Mouse (Mus musculus): ENCODE measurements around the gene Gm49405.

Gm49405 gene

GRCm38 (mm10) chr19:3988066-3988465 lies 12.4 kb upstream of the Gm49405 start:
- no peak for DNase-seq (ENCODE audit: low spot score)

GRCm38 (mm10) chr19:3988750-3989149 lies 11.7 kb upstream of the Gm49405 start:
- DNase-seq (ENCODE audit: low spot score): no peak

- DNase-seq (ENCODE audit: low spot score): no peak
These were observed 9.6 kb upstream of the Gm49405 start for GRCm38 (mm10) chr19:3990804-3991203.

- no peak for DNase-seq (ENCODE audit: low spot score)
These were observed 8.9 kb upstream of the Gm49405 start for GRCm38 (mm10) chr19:3991562-3991961.

GRCm38 (mm10) chr19:3991966-3992365 lies 8.5 kb upstream of the Gm49405 start:
- DNase-seq (ENCODE audit: low spot score): no peak

- DNase-seq (ENCODE audit: low spot score): no peak
These were observed 8.0 kb upstream of the Gm49405 start, which contains the start of gene Tbx10 for GRCm38 (mm10) chr19:3992416-3992815. TSS of gene Tbx10 (plus strand) at chr19:3992752.

- DNase-seq (ENCODE audit: low spot score): no peak
These were observed 5.5 kb upstream of the Gm49405 start for GRCm38 (mm10) chr19:3994932-3995331.

- DNase-seq (ENCODE audit: low spot score): no peak
These were observed 4.9 kb upstream of the Gm49405 start for GRCm38 (mm10) chr19:3995505-3995904.

- no peak for DNase-seq (ENCODE audit: low spot score)
These were observed 4.3 kb upstream of the Gm49405 start for GRCm38 (mm10) chr19:3996106-3996505.

- no peak for DNase-seq (ENCODE audit: low spot score)
These were observed 3.7 kb upstream of the Gm49405 start for GRCm38 (mm10) chr19:3996747-3997146.

GRCm38 (mm10) chr19:3997231-3997630 lies 3.2 kb upstream of the Gm49405 start:
- DNase-seq (ENCODE audit: low spot score): no peak

- DNase-seq (ENCODE audit: low spot score): no peak
These were observed 2.1 kb upstream of the Gm49405 start for GRCm38 (mm10) chr19:3998335-3998734.

- no peak for DNase-seq (ENCODE audit: low spot score)
These were observed 1.2 kb upstream of the Gm49405 start for GRCm38 (mm10) chr19:3999121-3999730.

GRCm38 (mm10) chr19:4000949-4001525 lies 611 bp downstream of the Gm49405 start:
- DNase-seq (ENCODE audit: low spot score): no peak

GRCm38 (mm10) chr19:4001752-4002151 lies 1.3 kb downstream of the Gm49405 start:
- DNase-seq (ENCODE audit: low spot score): no peak

- no peak for DNase-seq (ENCODE audit: low spot score)
These were observed 2.7 kb downstream of the Gm49405 start, which contains the start of gene Doc2g for GRCm38 (mm10) chr19:4003112-4003511. TSS of gene Doc2g (plus strand) at chr19:4003313.

- no peak for DNase-seq (ENCODE audit: low spot score)
These were observed 3.2 kb downstream of the Gm49405 start for GRCm38 (mm10) chr19:4003641-4004040.

GRCm38 (mm10) chr19:4004331-4004730 lies 3.9 kb downstream of the Gm49405 start:
- DNase-seq (ENCODE audit: low spot score): no peak

GRCm38 (mm10) chr19:4005091-4005490 lies 4.7 kb downstream of the Gm49405 start:
- no peak for DNase-seq (ENCODE audit: low spot score)

- DNase-seq (ENCODE audit: low spot score): no peak
These were observed 5.5 kb downstream of the Gm49405 start for GRCm38 (mm10) chr19:4005971-4006370.

- no peak for DNase-seq (ENCODE audit: low spot score)
These were observed 10.7 kb downstream of the Gm49405 start for GRCm38 (mm10) chr19:4011086-4011485.

- DNase-seq (ENCODE audit: low spot score): peak; percentile 98
These were observed 12.1 kb downstream of the Gm49405 start, which contains the start of gene Ndufv1 for GRCm38 (mm10) chr19:4012432-4013022. TSS of gene Ndufv1 (minus strand) at chr19:4012806.

- DNase-seq (ENCODE audit: low spot score): no peak
These were observed 12.6 kb downstream of the Gm49405 start for GRCm38 (mm10) chr19:4013066-4013465.

All from yolk sac, embryonic 10.5 days (tissue).